Mouse (Mus musculus) cerebellum, adult 2 months (tissue): ENCODE results near the gene Ppp1r21.

ENCODE experiments used
- CTCF ChIP-seq: fragments of 200-500 bp; IDR thresholded peaks from 2 replicates; pipeline ENCODE4 v1.5.1; 2011; ENCODE audit warnings: low read depth, mild to moderate bottlenecking, control low read depth, low read length, moderate library complexity, borderline replicate concordance; ENCODE audit not compliant: insufficient read depth
- POLR2A ChIP-seq: fragments of 200-500 bp; IDR thresholded peaks from 2 replicates; pipeline ENCODE4 v1.6.1; 2011; ENCODE audit warnings: low read length, control low read depth, borderline replicate concordance; ENCODE audit not compliant: insufficient read depth

GRCm38 (mm10) chr17:88481587-88481986 is 48.3 kb upstream of the Ppp1r21 start:
- TF ChIP-seq POLR2A (no peak), CTCF (no peak)
